Mouse (Mus musculus) stomach, postnatal 0 days (tissue): Measurements from ENCODE around the gene Tdrd3. TPM values are rescaled to one million over a fixed set of nuclear protein-coding genes. Genes with fewer than 3 reads are reported as not detected.

Experiments
- ATAC-seq: fragments of 200-750 bp; cut with Nextera tagmentation; 2 replicates; pipeline ENCODE4 v1.8.0; 2017; ENCODE audit not compliant: low FRiP score, low TSS enrichment
- DNase-seq: peaks from one replicate; pipeline ENCODE4 v3.0.0-alpha.2; 2016; ENCODE audit warnings: low spot score
- H3K27ac ChIP-seq: fragments of 300-500 bp; sonication (generic); replicated peaks from 2 replicates; pipeline ENCODE4 v1.5.1; 2014; ENCODE audit warnings: mild to moderate bottlenecking, control low read depth
- H3K27me3 ChIP-seq: fragments of 300-500 bp; sonication (generic); 2 replicates; pipeline ENCODE4 v1.6.1; 2014; ENCODE audit warnings: low read length; ENCODE audit not compliant: control insufficient read depth, insufficient read depth
- H3K36me3 ChIP-seq: fragments of 300-500 bp; sonication (generic); 2 replicates; pipeline ENCODE4 v1.6.1; 2014; ENCODE audit warnings: low read length, mixed read lengths; ENCODE audit not compliant: control insufficient read depth, insufficient read depth
- H3K4me1 ChIP-seq: fragments of 300-500 bp; sonication (generic); replicated peaks from 2 replicates; pipeline ENCODE4 v1.6.1; 2014; ENCODE audit warnings: antibody characterized with exemption; ENCODE audit not compliant: control insufficient read depth, insufficient read depth
- H3K4me2 ChIP-seq: fragments of 300-500 bp; sonication (generic); replicated peaks from 2 replicates; pipeline ENCODE4 v1.6.1; 2014; ENCODE audit warnings: low read depth, mild to moderate bottlenecking, control low read depth, moderate library complexity
- H3K4me3 ChIP-seq: fragments of 300-500 bp; sonication (generic); 2 replicates; pipeline ENCODE4 v1.5.1; 2014; ENCODE audit warnings: low read depth, low read length, control low read depth
- H3K9ac ChIP-seq: fragments of 300-500 bp; sonication (generic); 2 replicates; pipeline ENCODE4 v1.6.1; 2014; ENCODE audit warnings: mild to moderate bottlenecking, low read length, control low read depth, mixed read lengths
- H3K9me3 ChIP-seq: fragments of 300-500 bp; sonication (generic); 2 replicates; pipeline ENCODE4 v1.6.1; 2016; ENCODE audit warnings: low read length; ENCODE audit not compliant: control insufficient read depth
- CTCF ChIP-seq: IDR thresholded peaks from 2 replicates; pipeline ENCODE4 v1.5.1; 2016; ENCODE audit warnings: antibody characterized with exemption, low read depth, mild to moderate bottlenecking, moderate library complexity
- EP300 ChIP-seq: optimal IDR thresholded peaks from 2 replicates; pipeline ENCODE3; 2016; ENCODE audit warnings: antibody characterized with exemption
- WGBS: fragments of 180-500 bp; shearing (Covaris S2); extraction: QIAGEN DNeasy Blood & Tissue Kit; methylation state at CpG from one replicate; pipeline ENCODE4 v1.1.7; 2014; 5-methylcytosine and 5-hydroxymethylcytosine counted together
- polyA plus RNA-seq: library from polyadenylated mRNA; unstranded; fragments of >200 nt; fragmentation: Nextera tagmentation; extraction: Ambion mirVana; gene quantifications from 2 replicates; pipeline ENCODE4 v1.2.1, GENCODE M21; 2015

The Tdrd3 gene
- polyA plus RNA-seq, 1 experiment from 2014 or later, result 12.6 TPM

- Histone ChIP-seq H3K27me3 (no peaks in the 10 kb centered on the region), H3K9ac (no peak overlapping the region), H3K4me1 (0 out of 2 replicates have a peak, but pooled peaks cover 2% of the 10 kb centered on the region), H3K9me3 (no peaks in the 10 kb centered on the region), H3K27ac (no peak overlapping the region), H3K36me3 (no peaks in the 10 kb centered on the region), H3K4me2 (no peak overlapping the region), H3K4me3 (no peak overlapping the region)
- TF ChIP-seq EP300, result no peak
- peak; percentile 75 for TF ChIP-seq CTCF
- DNase-seq (no peak), ATAC-seq (no peak)
- 36% methylated on average over 3 of the region's 3 CpGs for WGBS
Measured at GRCm38 (mm10) chr14:87567034-87567461, 150.6 kb downstream of the Tdrd3 start.

GRCm38 (mm10) chr14:87567626-87568446 lies 151.4 kb downstream of the Tdrd3 start:
- DNase-seq (peak; percentile 21), ATAC-seq (no peak)
- 10% methylated on average over 20 of the region's 20 CpGs for WGBS
- no peaks in the 10 kb centered on the region for H3K27me3 ChIP-seq
- H3K36me3 ChIP-seq, result no peaks in the 10 kb centered on the region
- H3K9ac ChIP-seq, result no peak overlapping the region; the same call in 1 of the 2 replicates
- H3K4me3 ChIP-seq, result peak overlapping the region; percentile 32
- TF ChIP-seq CTCF (no peak), EP300 (no peak)
- no peaks in the 10 kb centered on the region for H3K9me3 ChIP-seq
- H3K4me1 ChIP-seq, result 0 out of 2 replicates have a peak, but pooled peaks cover 2% of the 10 kb centered on the region
- H3K27ac ChIP-seq, result no peak overlapping the region
- H3K4me2 ChIP-seq, result peak overlapping the region; percentile 64

DNA sequence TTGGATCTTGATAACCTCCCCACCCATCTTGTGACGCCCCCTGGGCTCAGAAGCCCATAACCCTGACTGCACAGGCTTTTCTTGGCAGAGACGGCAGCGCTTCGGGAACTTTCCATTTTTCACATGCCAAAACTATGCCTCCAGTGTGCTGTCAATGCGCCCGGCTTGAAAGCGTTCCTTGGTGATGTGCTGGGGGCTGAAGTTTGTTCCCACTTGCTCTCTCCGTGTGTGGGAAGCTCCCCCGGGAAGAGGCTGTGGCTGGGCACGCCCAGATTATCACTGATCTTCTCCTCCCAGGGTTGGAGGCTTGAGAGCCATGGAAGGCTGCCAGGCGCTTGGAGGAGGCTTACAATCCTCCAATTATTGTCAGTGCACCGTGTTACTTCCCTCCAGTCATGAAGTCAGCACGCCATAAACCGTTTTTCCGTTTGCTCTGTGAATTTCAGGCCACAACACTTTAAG lies 152.0 kb downstream of the Tdrd3 start:
- H3K36me3 ChIP-seq, result no peaks in the 10 kb centered on the region
- H3K27me3 ChIP-seq, result no peaks in the 10 kb centered on the region
- H3K4me3 ChIP-seq, result peak overlapping the region; percentile 32
- 9% methylated on average over 15 of the region's 15 CpGs for WGBS
- no peaks in the 10 kb centered on the region for H3K9me3 ChIP-seq
- H3K9ac ChIP-seq, result no peak overlapping the region; the same call in 1 of the 2 replicates
- H3K4me1 ChIP-seq, result 0 out of 2 replicates have a peak, but pooled peaks cover 2% of the 10 kb centered on the region
- TF ChIP-seq EP300 (no peak), CTCF (no peak)
- no peak overlapping the region for H3K27ac ChIP-seq
- DNase-seq (peak; percentile 28), ATAC-seq (no peak; the same call in 1 of the 2 replicates)
- peak overlapping the region; percentile 64 for H3K4me2 ChIP-seq

- Histone ChIP-seq H3K36me3 (no peaks in the 10 kb centered on the region), H3K4me2 (no peak overlapping the region), H3K9ac (no peak overlapping the region), H3K9me3 (no peaks in the 10 kb centered on the region), H3K4me3 (no peak overlapping the region), H3K4me1 (0 out of 2 replicates have a peak, but pooled peaks cover 2% of the 10 kb centered on the region), H3K27ac (no peak overlapping the region), H3K27me3 (no peaks in the 10 kb centered on the region)
- TF ChIP-seq EP300, result no peak
- no peak for TF ChIP-seq CTCF
- DNase-seq (no peak), ATAC-seq (no peak)
- 94% methylated on average over 2 of the region's 2 CpGs for WGBS
Measured at GRCm38 (mm10) chr14:87569471-87569870, 153.0 kb downstream of the Tdrd3 start.

DNA sequence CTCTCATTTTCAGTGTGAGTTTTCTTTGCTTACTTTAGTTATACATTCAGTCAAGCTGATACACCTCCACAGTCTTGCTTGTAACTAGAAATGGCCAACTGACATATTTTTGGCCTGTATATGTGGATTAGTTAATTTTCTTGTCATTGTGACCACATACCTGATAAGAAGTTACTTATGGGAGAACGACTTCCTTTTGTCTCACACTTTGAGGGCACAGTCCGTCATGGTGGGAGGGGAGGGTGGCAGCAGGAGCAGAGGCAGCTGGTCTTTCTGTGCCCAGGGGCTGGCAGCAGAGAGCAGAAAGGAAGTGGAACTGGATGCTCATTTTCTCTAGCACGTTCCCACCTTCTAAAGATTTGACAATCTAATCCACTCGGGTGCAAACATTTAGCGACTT lies 156.0 kb downstream of the Tdrd3 start:
- Histone ChIP-seq H3K4me2 (no peak overlapping the region), H3K9me3 (no peaks in the 10 kb centered on the region), H3K4me3 (no peak overlapping the region), H3K9ac (no peak overlapping the region), H3K27me3 (no peaks in the 10 kb centered on the region), H3K27ac (no peak overlapping the region), H3K36me3 (no peaks in the 10 kb centered on the region), H3K4me1 (0 out of 2 replicates have a peak, but pooled peaks cover 2% of the 10 kb centered on the region)
- no peak for TF ChIP-seq CTCF
- no peak for TF ChIP-seq EP300
- WGBS, result 52% methylated on average over 5 of the region's 5 CpGs
- DNase-seq (no peak), ATAC-seq (no peak)

DNA sequence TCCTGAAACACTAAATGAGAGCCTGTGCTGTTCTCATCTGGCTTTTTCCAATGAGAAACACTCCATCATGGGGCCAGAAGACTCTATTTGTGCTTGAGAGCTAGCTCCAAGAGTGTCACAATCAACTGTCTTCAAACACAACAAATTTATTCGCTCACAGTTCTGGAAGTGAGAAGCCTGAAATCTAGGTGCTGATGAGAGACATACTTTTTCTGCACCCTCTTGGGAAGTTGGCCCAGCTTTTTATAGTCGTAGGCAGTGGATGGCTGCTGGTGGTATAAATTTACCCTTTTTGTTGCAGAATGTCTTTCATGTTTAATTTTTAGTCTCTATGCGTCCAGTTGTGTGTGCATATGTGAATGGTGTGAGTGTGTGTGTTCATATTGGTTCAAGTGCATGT lies 166.2 kb downstream of the Tdrd3 start:
- TF ChIP-seq EP300 (no peak), CTCF (no peak)

More for the DNA sequence above, 166.2 kb downstream of the Tdrd3 start:
- DNase-seq (no peak), ATAC-seq (no peak)
- Histone ChIP-seq H3K4me2 (no peak overlapping the region), H3K4me3 (no peak overlapping the region), H3K4me1 (no peaks in the 10 kb centered on the region), H3K27me3 (no peaks in the 10 kb centered on the region), H3K9ac (no peak overlapping the region), H3K9me3 (no peaks in the 10 kb centered on the region), H3K27ac (no peak overlapping the region), H3K36me3 (no peaks in the 10 kb centered on the region)
- 83% methylated on average over 3 of the region's 3 CpGs for WGBS
